10 mouse cellular contexts compared by ENCODE assay signal in the genomic region with DNA sequence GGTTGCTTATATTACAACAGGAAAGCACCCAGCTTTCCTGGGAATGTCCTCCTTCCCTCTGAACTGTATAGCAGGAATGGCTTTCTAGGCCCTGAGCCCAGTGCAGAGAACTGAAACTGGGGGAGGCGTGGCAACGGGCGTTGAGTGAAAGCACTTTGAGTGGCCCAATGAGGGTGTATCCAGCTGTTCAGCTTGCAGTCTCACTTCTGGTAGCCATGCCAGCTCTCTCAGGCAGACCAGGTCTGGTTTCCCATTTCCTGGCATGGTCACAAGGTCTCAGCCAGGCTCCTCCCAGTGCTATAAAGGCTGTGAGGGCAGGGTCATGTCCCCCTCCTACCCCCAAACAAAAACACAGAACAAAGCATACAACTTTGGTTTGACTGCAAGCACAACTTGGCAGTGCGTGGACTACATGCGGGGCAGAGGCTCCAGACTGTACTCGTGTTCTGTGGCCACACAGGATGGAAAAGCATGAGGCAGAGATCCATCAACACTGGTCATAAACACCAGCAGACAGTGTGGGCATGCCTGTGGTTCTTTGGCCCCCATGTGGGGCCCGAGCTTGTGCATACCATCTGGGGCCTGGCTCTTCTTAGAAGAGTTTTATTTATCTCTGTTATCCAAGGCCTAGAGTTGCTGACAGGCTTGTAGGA.
DNase-seq lines count a peak whose midpoint lies in the region; ATAC-seq lines count a peak whose summit lies in the region.
"Had no signal": no experiment of that assay in that cellular context is flagged by ENCODE, and none has a peak within 500 bp of the region (broad histone marks: within the 10 kb centered on the region; RNA-seq: fewer than 3 reads in every experiment).

No protein-coding gene starts in this region.

- no peak overlapping the region for H3K4me2 ChIP-seq in limb, embryonic 15.5 days
- H3K4me2 ChIP-seq: embryonic facial prominence, embryonic 12.5 days had no signal

- whole genome bisulfite sequencing in limb, embryonic 15.5 days: 44% methylated on average over 7 of the region's 7 CpGs

- H3K9ac ChIP-seq in limb, embryonic 15.5 days: no peak overlapping the region
- H3K9ac ChIP-seq: embryonic facial prominence, embryonic 12.5 days had no signal

- no peaks in the 10 kb centered on the region for H3K36me3 ChIP-seq in limb, embryonic 15.5 days
- H3K36me3 ChIP-seq: embryonic facial prominence, embryonic 12.5 days had no signal

- peak; percentile 30; the same call in 1 of the 2 replicates for ATAC-seq in limb, embryonic 15.5 days (ENCODE audit: insufficient number of reproducible peaks, low FRiP score, low TSS enrichment, low read depth)

- H3K27me3 ChIP-seq in limb, embryonic 15.5 days: no peaks in the 10 kb centered on the region
- H3K27me3 ChIP-seq: embryonic facial prominence, embryonic 12.5 days had no signal

- DNase-seq in adrenal gland, postnatal 10 days: peak; percentile 24
- no peak for DNase-seq in adrenal gland, postnatal 36 days
- peak; percentile 21 for DNase-seq in thymus, postnatal 0 days (ENCODE audit: low spot score)
- no peak for DNase-seq in thymus, postnatal 25 days
- DNase-seq in yolk sac, embryonic 10.5 days (ENCODE audit: low spot score): peak; percentile 6
- no peak for DNase-seq in adrenal gland, postnatal 4 days (ENCODE audit: low spot score in 2 of 2)
- DNase-seq in left cerebral cortex, adult 9 months (ENCODE audit: low spot score in 2 of 2): no peak
- DNase-seq: kidney, adult 2 months had no signal

- H3K27ac ChIP-seq in limb, embryonic 15.5 days: peak overlapping the region; percentile 64; the same call in 1 of the 2 replicates

- H3K4me1 ChIP-seq in limb, embryonic 15.5 days: peaks cover 28% of the 10 kb centered on the region

- H3K4me3 ChIP-seq in limb, embryonic 15.5 days: no peak overlapping the region
- H3K4me3 ChIP-seq: embryonic facial prominence, embryonic 12.5 days had no signal

- no peaks in the 10 kb centered on the region for H3K9me3 ChIP-seq in limb, embryonic 15.5 days
- H3K9me3 ChIP-seq: embryonic facial prominence, embryonic 12.5 days had no signal

Comparison
In these comparisons a context has a peak if more than half of its experiments do, and no peak if none do; other contexts are left out.
1. DNase-seq: peak in adrenal gland, postnatal 10 days (single experiment), thymus, postnatal 0 days (single experiment) and yolk sac, embryonic 10.5 days (single experiment); none in adrenal gland, postnatal 36 days (0 of 2), thymus, postnatal 25 days (single experiment), adrenal gland, postnatal 4 days (0 of 2) and left cerebral cortex, adult 9 months (0 of 2).